Mouse (Mus musculus): ENCODE measurements around the gene Tuft1.
"Not testable (repeated sequence)": the region's sequence is repeated elsewhere in the genome, so short reads cannot be mapped to it uniquely, and the experiment has no call there.

The Tuft1 gene

DNA sequence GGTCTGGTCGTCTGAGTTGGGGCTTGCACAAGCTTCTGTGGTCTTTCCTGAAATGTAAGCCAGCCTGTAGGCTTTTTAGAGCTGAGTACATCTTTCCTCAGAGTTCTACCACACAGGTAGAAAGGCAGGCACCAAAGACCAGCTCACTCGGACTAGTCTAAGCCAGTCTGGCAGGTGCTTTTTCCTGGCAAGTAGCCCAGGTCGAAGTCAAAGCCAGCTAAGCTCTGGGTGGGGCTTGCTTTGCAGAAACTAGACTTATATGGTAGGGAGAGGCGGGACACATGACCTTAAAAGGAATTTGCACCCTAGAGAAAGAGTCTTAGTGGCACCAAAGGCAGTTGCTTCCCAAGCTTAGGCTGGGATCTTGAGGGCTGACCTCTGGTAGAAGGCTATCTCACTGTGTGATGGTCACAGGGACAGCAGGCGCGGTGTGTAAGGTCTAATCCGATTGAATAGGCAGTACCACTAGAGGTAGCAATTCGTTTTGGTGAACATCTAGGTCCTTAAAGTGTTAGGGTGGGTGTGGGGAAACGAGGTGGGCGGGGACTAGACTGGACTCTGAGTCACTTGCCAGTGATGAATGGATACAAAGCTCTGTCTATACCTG lies 573 bp upstream of the Tuft1 start:
- DNase-seq = peak; percentile 69 to 82

DNA sequence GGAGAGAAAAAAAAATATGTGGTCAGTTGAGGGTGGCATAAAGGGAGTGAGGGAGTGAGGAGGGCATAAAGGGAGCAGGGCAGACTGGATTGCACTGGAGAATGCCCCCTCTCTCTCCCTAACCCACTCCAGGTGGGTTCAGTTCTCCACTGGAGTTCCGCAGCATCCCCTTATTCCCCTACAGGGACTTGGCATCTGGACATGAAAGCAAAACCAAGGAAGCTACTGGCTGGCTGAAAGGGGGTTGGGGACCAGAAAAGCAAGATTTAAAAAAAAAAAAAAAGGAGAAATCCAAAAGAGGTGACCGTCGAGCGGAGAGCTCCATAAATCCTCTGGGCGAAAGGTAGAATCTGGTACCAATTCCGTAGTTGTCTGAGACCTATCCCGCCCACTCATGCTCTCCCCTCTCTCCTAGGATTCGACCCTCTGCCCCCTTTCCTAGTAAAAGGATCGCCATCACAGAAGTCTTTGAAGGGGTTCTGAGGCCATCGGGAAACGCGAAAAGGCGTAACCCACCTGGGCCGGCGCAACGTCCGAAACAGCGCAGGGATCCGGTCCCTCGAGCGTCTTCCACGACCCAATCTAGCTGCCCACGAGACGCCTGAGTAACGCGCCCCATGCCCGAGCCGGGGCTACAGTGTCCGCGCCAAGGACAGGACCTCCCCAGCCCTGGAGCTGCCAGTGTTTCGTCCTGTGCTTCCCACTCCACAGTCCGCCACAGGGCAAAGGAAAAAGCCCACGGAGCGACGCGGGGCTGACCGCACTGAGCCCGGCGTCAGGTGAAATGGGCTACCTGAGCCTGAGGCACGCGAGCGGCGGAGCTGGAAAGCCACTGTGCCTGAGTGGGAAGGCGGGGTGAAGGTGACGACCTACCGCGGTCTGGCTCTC lies 576 bp downstream of the Tuft1 start:
- DNase-seq = not testable (repeated sequence)

DNA sequence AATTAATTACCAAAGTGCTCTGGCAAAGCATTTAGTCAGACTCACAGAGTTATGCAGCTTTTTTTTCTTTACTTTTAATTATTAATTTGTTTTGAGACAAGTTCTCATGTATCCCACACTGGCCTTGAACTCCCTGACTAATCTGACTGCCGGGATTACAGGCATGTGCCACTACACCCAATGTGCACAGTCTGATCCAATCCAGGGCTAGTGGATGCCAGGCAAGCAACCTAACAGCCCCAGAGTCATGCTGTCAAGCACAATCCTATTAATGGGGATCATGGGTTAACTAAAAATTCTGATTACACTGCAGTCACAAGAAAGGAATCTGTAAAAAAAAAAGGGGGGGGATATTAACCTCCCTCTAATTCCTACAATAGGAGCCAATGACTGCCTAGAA lies 4.7 kb downstream of the Tuft1 start:
- peak in 1 of 2 experiments; percentile 41 for DNase-seq

DNA sequence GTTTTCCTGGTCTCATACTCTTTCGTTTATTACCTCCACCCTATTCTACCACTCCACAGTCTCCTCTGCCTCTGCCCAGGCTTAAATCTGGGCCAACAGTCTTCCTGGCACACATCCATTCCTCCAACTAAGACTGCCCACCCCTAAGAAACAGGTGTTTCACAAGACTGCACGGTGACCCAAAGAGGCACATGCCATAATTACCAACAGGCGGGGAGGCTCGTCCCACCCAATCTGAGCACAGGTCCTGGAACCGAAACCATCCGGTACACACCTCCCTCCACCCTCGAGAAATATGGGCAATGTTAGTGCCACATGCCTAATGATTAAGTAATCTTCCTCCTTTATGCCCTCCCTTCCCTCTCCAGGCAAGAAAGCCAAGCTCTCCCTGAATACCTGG lies 8.3 kb downstream of the Tuft1 start:
- DNase-seq = peak in 1 of 2 experiments; percentile 48

DNA sequence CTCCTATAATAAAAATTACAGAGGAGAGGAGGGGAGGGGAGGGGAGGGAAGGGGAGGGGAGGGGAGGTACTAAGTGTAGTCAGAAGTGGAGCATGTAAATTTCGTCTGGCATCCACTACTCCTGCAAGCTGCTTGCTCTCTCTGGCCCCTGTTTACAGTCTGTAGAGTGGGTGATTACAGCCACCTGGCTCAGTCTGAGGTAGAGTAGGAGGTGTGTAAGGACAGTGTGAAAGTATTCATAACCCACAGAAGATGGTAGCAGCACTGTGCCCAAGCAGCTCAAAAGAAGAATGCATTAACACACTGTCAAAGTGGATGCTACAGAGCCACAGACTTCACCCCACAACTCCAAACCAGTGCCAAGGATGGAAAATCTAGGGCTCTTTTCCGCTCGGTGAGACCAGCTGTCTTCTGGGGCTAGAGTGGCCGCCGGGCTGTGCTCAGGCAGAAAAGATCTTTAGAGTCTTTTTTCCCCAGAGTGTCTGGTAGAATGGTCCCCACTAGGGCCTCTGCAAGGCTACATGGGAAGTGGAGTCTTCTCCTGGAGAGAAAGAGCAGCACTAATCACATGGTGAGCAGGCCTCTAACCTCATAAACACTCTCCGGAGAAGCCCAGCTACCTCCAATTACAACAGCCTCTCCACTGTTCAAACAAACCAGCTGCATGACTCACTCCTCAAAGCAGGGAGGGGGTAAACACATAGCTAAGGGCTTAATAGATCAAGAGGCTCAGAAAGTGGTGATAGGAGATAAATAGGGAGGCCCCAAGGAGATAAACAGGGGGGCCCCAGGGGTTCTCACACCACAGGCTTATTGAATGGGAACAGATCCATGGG lies 9.7 kb downstream of the Tuft1 start:
- DNase-seq = no peak

DNA sequence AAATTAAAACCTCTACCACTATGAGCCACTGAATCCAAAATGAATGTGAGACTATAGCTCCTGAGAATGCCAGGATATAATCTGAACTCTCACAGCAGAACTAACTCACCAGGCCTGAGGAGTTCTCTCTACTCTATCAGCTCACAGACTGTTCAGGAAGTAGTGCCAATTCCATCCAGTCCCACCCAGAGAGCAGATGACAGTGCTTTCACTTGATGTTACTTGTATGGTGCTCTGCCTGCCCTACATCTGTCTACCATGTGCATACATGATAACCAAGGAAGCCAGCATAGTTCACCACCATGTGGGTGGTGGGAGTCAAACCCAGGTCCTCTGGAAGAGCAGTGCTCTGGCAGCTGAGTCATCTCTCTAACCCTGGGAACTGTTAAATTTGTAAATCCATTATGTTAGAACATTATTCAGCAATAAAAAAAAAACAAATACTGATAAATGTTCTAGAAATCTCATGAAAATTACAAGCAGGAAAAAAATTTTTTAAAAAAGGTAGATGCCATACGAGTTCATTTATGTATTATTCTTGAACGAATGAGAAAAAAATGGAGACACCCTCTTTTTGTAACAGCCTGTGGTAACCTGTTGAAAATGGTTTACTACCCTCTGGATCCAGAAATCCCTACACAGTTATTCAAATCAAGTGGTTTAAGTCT lies 16.0 kb downstream of the Tuft1 start, which contains the start of gene Gm10972:
Gm10972 (plus strand) TSS at position 618 of the 668 bp plus-strand sequence.
- not testable (repeated sequence) for DNase-seq

DNA sequence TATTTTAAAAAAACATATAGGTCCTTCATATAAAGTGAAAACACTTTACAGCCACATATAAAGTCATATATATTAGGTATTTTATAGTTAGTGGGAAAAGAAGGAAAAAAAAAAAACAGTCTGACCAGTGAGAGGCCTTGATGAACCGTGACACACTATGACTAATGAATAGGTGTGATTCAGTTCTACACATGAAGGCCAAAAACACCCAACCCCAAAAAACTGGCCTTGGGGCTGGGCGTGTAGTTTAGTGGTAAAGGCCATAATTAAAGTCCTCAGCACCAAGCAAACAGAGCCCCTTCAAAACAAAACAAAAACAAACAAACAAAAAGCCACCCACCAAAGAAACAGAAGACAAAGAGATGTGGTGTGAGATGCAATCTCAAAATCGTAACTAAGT lies 28.8 kb downstream of the Tuft1 start:
- no peak for DNase-seq

DNA sequence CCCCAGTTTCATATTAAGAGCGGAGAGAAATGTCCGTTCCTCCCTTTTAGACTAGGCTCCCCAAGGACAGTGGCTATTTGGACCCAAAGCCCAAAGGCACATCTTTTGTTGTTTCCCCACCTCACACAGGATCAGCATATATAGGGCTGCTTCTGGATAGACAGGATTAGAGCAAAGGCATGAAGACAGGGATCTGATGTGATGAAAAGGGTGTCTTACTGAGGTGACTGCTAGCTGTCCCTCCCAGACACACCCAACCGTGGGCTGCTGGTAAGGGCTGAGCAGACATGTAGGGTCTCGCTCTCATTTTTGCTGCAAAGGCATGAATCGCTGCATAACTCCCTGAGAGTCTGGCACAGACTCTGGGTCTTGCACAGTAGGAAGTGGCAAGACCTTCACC lies 30.0 kb downstream of the Tuft1 start:
- no peak for DNase-seq

DNA sequence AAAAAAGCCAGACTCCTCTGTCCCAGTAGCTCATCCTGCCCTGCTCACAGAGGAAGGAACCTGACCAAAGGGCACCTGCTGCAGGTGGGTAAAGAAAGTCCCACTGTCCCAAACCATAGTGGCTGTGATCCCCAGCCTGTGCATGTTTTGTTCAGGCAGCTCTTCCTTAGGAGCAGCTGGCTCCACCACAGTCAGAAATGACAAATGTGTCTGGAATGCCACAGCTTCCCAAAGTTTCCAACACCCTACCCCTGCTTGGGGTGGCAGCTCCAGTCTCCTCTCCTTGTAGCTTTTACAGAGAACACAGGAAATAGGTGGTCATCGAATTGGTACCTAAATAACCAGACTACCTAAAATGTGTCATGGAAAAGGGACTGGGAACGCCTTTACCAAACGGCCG lies 34.4 kb downstream of the Tuft1 start:
- DNase-seq = no peak

DNA sequence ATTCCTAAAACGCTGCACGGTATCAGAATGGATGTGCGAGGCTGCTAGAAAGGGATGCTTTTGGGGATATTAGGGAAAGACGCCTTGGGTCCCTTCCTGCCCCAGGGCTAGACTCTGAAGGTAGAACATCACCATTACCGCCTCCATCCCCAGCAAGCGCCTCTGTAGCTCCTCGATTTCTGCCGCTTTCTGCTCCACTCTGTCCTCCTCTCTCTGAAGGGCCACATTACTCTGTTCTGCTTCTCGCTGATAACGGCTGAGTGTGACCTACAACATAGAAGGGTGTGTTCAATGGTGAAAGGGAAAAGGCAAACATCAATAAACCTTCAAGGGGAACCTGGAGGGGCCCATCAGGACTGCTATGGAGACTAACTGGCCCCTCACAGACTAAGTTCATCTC lies 36.1 kb downstream of the Tuft1 start:
- no peak for DNase-seq

DNA sequence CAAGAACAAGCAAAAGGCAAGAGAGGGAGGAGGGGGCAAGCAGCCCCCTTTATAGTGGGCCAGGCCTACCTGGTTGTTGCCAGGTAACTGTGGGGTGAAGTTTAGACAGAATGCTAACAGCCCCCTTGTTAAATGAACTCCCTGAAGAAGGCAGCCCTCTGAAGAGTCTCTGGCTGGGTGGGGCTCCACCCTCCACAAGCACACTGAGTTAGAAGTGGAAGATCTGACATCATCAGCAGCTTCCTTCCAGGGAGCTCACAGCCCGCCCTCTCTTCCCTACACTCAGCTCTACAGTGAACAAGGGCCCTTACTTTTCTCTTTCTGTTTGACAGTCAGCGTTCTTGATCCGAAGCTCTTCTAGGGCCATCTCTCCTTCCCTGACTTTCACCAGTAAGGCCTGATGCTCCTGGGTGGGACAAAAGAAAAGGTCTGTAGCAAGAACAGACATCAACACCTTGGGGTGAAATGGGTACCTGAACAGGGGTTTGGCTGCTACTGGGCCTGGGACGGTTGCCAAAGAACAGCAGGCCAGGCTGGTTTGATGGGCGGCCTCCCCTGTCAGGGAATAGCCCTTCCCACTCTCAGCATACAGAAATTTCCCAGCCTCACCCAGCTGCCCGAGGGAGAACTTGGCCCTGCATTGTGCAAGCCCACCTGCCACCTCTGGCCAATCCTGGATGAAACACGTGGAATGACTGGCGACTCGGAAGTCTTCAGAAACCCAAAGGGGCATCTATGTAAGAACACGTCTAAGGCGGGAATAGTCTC lies 36.7 kb downstream of the Tuft1 start:
- DNase-seq = no peak

DNA sequence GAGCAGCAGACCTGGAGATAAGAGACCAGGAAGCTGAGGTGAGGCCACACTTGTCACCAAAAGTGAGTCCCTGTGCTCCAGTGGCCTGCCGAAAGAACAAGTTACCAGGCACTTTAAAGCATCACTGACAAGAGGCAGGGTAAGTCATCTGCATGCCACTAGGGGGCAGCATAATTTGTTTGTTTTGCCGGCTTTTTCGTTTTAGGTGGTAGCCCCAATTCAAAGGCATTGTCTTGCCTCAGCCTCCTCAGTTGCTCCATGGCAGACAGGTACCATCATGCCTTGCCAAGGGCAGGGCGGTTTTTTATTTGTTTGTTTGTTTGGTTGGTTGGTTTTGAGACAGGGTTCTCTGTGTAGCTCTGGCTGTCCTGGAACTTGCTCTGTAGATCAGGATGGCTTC lies 42.0 kb downstream of the Tuft1 start:
- DNase-seq = peak; percentile 17 to 35

DNA sequence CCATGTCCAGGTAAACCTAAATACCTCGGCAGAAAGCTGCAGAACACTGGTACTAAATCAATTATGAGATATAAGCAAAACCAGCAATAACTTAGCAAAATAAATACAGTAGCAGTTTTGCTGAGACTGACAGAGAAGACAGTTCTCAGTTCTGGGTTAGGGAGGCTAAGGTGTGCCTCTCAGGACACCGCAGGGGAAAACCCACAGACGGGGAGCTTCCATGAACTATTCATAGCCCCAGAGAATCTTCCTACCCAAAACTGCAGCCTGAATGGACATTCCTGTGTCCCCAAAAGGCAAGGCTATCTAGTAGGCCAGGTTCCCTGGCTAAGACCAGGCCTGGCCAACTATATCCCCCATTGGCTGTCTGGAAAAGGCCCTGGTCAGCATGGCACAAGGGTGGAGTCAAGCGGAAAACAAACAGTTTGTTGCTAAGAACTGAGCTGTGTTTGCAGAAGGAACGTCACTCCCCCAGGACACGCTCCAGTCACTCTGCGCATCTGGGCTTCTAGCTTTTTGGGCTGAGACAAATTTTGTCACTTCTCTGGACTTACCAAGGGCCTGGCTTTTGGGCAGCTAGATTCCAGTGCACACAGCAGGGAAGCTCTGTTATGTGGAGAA lies 45.3 kb downstream of the Tuft1 start:
- DNase-seq = no peak

DNA sequence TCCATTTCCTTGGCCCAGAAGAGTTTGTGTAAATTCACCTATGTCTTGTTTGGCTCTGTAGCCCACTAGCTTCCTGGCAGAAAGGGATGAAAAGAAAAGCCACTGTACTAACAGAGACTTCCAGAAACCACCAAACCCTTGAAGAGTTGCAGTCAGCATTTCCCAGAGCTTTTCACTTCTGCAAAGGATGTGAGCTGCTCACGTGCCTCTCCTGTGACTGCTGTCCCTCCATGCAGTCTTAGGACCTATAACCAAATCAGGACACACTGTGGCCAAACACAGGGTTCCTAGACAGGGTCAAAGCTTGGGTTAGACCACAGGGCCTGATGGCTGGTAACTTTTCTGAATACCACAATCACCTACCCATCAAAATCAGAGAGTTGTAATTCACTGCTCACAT lies 46.4 kb downstream of the Tuft1 start:
- DNase-seq = no peak

DNA sequence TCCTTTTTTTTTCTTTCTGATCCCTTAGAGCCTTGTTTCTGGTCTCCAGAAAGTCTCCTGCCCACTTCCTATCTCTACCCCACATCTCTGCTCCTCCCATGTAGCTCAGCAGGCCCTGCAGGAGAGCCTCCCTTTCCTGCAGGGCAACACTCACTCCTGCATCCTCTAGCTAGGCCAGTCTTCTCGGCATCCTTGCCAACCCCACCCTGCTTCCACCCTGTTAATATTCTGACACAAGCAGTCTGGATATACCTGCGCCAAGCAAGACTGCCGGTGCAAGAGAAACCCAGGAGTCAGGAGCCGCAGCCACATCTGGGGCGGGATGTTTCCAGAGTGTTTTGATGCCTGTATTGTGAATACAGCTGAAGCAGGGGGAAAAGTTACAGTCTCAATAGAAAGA lies 46.8 kb downstream of the Tuft1 start:
- DNase-seq = no peak

DNA sequence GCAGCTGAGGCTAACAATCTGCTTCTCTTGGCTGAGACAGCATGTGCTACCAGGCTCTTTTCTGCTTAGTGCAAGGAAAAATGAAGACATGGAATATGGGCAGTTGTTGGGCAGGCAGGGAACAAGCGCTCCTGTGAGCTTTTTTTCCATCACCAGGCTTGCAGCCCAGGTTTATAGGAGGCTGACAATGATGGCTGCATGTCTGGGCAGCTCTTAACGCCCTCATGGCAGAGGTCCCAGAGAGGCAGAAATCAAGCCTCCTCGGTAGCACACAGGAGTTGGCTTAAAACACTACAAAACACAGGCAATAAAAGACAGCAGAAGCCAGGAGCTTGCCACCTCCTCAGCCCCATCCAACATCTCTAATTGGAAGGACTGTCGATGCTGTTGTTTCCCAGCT lies 47.3 kb downstream of the Tuft1 start:
- DNase-seq = no peak

DNA sequence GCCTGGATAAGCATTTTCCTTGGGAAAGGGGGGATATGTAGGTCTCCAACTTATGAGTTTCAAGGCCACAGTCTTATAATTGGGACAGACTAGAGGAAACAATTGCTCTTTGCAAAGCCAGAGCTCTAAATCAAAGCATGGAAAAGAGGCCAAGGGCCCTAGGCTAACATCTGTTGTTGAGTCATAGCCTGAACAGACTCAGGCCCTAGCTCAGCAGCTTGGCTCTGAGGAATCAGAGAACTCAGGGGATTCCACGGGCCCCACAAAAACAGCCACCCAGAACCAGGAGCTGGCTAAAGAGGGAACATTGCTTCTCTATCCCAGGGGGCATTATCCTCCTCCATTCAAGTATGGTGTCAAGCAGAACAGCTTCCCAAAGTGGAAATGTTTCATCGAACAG lies 48.1 kb downstream of the Tuft1 start:
- DNase-seq = no peak

DNA sequence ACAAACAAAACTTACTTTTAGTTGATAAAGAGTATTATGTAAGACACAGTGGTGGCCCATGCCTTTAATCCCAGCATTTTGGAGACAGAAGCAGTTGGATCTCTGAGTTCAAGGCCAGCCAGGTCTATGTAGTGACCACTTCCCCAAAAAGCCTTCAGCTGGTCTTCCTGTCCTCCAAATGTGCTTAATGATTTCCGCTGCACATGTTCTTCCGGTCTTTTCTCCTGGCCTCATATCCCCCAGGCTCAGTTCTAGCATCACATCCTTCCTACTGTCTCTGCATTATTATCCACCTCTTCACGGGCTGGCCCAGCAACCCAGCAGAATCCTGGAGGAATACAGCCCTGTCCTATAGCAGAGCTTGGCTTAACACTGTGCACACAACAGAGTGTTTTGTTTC lies 49.1 kb downstream of the Tuft1 start:
- DNase-seq = no peak

DNA sequence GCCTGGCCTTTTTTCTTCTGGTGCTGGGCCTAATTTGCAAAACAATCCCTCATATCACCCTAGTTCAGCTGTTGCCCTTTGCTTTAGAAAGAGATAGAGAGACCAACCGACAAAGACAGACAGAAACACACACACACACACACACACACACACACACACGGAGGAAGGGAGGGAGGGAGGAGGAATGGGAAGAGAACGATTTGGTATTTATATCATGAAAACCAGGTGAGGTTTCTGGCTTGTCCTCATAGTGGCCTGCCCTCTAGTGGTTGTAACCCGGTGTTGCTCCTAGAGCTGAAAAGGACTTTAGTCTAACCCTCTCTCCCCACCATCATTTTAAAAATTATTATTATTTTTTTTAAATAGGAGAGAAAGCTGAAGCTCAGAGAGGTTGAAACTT lies 56.7 kb downstream of the Tuft1 start:
- DNase-seq = peak; percentile 42 to 73

DNA sequence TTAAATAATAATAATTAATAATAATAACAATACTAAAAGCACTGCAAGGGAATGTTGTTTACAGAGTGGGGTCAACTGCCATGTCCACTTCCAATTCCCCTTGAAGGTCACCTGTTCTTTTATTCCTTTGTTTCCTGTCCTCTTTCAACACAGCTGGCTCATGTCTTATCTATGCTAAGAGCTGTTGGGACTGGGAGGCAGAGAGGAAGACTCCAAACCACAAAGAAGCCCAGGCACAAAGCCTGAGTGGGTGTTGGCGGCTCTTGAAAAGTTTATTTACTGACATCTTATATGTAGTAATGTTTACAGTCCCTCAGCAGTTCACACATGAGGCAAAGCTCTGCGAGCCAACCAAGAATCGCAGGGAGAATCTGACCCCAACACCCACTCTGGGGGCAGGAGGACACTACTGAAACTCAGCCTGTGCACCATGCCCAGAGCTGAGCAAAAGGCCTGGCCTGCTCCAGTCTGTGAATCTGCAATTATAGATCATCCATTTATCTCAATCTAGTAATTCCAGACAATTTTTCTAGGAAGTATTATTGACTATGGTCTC lies 61.4 kb downstream of the Tuft1 start:
- DNase-seq = no peak

DNA sequence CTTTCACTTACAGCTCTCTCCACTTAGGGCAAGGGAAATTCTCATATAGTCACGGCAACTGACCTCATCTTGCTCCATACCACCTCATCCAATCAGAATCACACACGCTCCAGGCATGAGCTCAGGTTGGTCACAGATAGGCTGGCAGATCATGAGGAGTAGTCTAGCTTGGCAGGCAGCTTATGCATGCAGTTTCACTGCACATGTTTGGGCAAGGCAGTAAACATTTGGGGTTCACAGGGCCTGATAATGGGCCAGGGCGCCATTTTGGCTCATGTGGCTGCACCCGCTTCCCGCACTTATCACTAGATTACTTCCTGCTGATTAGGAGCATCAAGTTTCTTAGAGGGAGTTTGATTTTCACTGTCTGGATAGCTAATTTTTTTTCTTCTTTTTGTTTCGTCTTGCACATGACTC lies 62.8 kb downstream of the Tuft1 start:
- DNase-seq = no peak

All from kidney, adult 8-10 months (tissue).